In the genomic region with DNA sequence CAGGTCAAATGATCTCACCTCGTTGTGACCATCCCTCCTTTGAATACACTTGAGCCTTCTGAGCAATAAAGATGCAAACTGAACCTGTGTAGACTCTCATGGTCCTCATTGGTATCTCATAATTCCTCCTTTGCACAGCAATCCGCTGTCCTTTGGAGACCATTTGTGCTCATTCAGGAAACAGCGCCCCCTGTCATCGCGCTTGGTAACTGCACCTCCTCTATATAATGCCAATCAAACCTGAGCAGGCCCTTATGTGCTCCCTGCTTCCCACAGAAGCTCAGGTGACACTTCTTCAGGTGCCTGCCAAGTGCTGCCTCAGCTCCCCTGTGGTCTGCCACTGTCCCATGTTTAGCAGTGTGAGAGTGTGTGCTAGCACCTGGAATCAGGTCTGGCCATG, we compare ENCODE assay signal across 9 mouse cellular contexts. TPM values are rescaled to one million over a fixed set of nuclear protein-coding genes. Genes with fewer than 3 reads are reported as not detected.
DNase-seq lines count a peak whose midpoint lies in the region; ATAC-seq and TF ChIP-seq lines count a peak whose summit lies in the region.
"Had no signal": no experiment of that assay in that cellular context is flagged by ENCODE, and none has a peak within 500 bp of the region (broad histone marks: within the 10 kb centered on the region; RNA-seq: fewer than 3 reads in every experiment).

No protein-coding gene starts in this region.

- ATAC-seq in heart, postnatal 0 days (ENCODE audit: insufficient read depth, low read depth), result no peak
- 0 out of 2 replicates have a peak, but pooled peaks have one; percentile 37 for ATAC-seq in megakaryocyte progenitor cell, adult 5-6 weeks (replicated peaks; ENCODE audit: poor library complexity)
- no peak for ATAC-seq in cerebellum, adult (ENCODE audit: insufficient number of reproducible peaks, low FRiP score, low TSS enrichment)

- H3K4me1 ChIP-seq in heart, postnatal 0 days (ENCODE audit: control insufficient read depth, insufficient read depth), result no peaks in the 10 kb centered on the region

- no peak overlapping the region for H3K27ac ChIP-seq in heart, postnatal 0 days (ENCODE audit: low read depth)

- H3K4me2 ChIP-seq in heart, postnatal 0 days (ENCODE audit: low read depth, low read length), result no peak overlapping the region

- DNase-seq in heart, postnatal 0 days (ENCODE audit: low spot score), result no peak
- DNase-seq in heart, adult 11 months, result no peak
- peak; percentile 37 for DNase-seq in right cerebral cortex, postnatal 14 days
- DNase-seq in right cerebral cortex, postnatal 25 days, result no peak
- DNase-seq in embryo, embryonic 10.5 days (ENCODE audit: low spot score), result peak; percentile 51
- no peak for DNase-seq in cerebellum, adult 9-10 months

- no peak for TF ChIP-seq EP300 in heart, postnatal 0 days (IDR thresholded peaks at IDR 0.05; ENCODE audit: low read depth)

- WGBS in heart, postnatal 0 days, result 20% methylated on average over 5 of the region's 5 CpGs

- no peaks in the 10 kb centered on the region for H3K27me3 ChIP-seq in heart, postnatal 0 days (ENCODE audit: control insufficient read depth, insufficient read depth, low read length)

- TF ChIP-seq CTCF in heart, postnatal 0 days (IDR thresholded peaks at IDR 0.05; ENCODE audit: low read depth), result peak; percentile 52

- no peak overlapping the region for H3K4me3 ChIP-seq in heart, postnatal 0 days (ENCODE audit: low read depth, low read length)

- H3K9ac ChIP-seq in heart, postnatal 0 days (replicated peaks; ENCODE audit: low read depth, low read length), result no peak overlapping the region

- H3K9me3 ChIP-seq in heart, postnatal 0 days (replicated peaks; ENCODE audit: control insufficient read depth, low read length), result no peaks in the 10 kb centered on the region

- H3K36me3 ChIP-seq in heart, postnatal 0 days (replicated peaks; ENCODE audit: control insufficient read depth, insufficient read depth, low read length), result no peaks in the 10 kb centered on the region

RNA-seq across cellular contexts. Expression of a gene that starts 1.0 kb away (rescaled TPM):
- not detected in 2 replicates for total RNA-seq in heart, postnatal 0 days (2014; rRNA removed; ENCODE audit: low replicate concordance)
- not detected in 2 replicates for polyA plus RNA-seq in heart, postnatal 0 days (2015; fragmentation: Nextera tagmentation; extraction: Ambion mirVana)
- not detected in 2 replicates for total RNA-seq in megakaryocyte progenitor cell, adult 5-6 weeks (2015)
- not detected in 2 replicates for total RNA-seq in megakaryocyte progenitor cell, adult 5-6 weeks (2017)
- total RNA-seq: adrenal gland, postnatal 36 days had no signal

RNA-seq across cellular contexts. Expression of a gene that starts 3.9 kb away (rescaled TPM):
- not detected in 2 replicates for total RNA-seq in heart, postnatal 0 days (2014; rRNA removed; ENCODE audit: low replicate concordance)
- not detected in 2 replicates for polyA plus RNA-seq in heart, postnatal 0 days (2015; fragmentation: Nextera tagmentation; extraction: Ambion mirVana)
- not detected in 2 replicates for total RNA-seq in megakaryocyte progenitor cell, adult 5-6 weeks (2015)
- total RNA-seq in megakaryocyte progenitor cell, adult 5-6 weeks (2017), result not detected in 2 replicates
- total RNA-seq: adrenal gland, postnatal 36 days had no signal

RNA-seq across cellular contexts. Expression of a gene that starts 11.4 kb away (rescaled TPM):
- not detected in 2 replicates for total RNA-seq in heart, postnatal 0 days (2014; rRNA removed; ENCODE audit: low replicate concordance)
- polyA plus RNA-seq in heart, postnatal 0 days (2015; fragmentation: Nextera tagmentation; extraction: Ambion mirVana), result not detected in 2 replicates
- total RNA-seq in megakaryocyte progenitor cell, adult 5-6 weeks (2015), result not detected in 2 replicates
- total RNA-seq in megakaryocyte progenitor cell, adult 5-6 weeks (2017), result not detected in 2 replicates
- total RNA-seq: adrenal gland, postnatal 36 days had no signal

RNA-seq across cellular contexts. Expression of a gene that starts 16.6 kb away (rescaled TPM):
- total RNA-seq in heart, postnatal 0 days (2014; rRNA removed; ENCODE audit: low replicate concordance), result not detected in 2 replicates
- not detected in 2 replicates for polyA plus RNA-seq in heart, postnatal 0 days (2015; fragmentation: Nextera tagmentation; extraction: Ambion mirVana)
- total RNA-seq in megakaryocyte progenitor cell, adult 5-6 weeks (2015), result not detected in 2 replicates
- not detected in 2 replicates for total RNA-seq in megakaryocyte progenitor cell, adult 5-6 weeks (2017)
- total RNA-seq: adrenal gland, postnatal 36 days had no signal

RNA-seq across cellular contexts. Expression of a gene that starts 20.2 kb away (rescaled TPM):
- total RNA-seq in heart, postnatal 0 days (2014; rRNA removed; ENCODE audit: low replicate concordance), result not detected in 2 replicates
- not detected in 2 replicates for polyA plus RNA-seq in heart, postnatal 0 days (2015; fragmentation: Nextera tagmentation; extraction: Ambion mirVana)
- total RNA-seq in megakaryocyte progenitor cell, adult 5-6 weeks (2015), result not detected in 2 replicates
- not detected in 2 replicates for total RNA-seq in megakaryocyte progenitor cell, adult 5-6 weeks (2017)
- total RNA-seq: adrenal gland, postnatal 36 days had no signal

Comparison
In these comparisons a context has a peak if more than half of its experiments do, and no peak if none do; other contexts are left out.
1. DNase-seq: peak in right cerebral cortex, postnatal 14 days (single experiment) and embryo, embryonic 10.5 days (single experiment); none in heart, postnatal 0 days (single experiment), heart, adult 11 months (single experiment), right cerebral cortex, postnatal 25 days (single experiment) and cerebellum, adult 9-10 months (single experiment).